Mouse (Mus musculus): ENCODE measurements around the gene Spryd3. TPM values are rescaled to one million over a fixed set of nuclear protein-coding genes. Genes with fewer than 3 reads are reported as not detected.
A peak's percentile ranks its signal among the peaks of the same experiment; 100 is the strongest.

Spryd3 gene
- total RNA-seq, 2 experiments from 2014 or later: 3.2 to 17.9 TPM

- ATAC-seq (replicated peaks; ENCODE audit: poor library complexity): no peak
Measured at GRCm38 (mm10) chr15:102114651-102115260, 21.3 kb downstream of the Spryd3 start.

DNA sequence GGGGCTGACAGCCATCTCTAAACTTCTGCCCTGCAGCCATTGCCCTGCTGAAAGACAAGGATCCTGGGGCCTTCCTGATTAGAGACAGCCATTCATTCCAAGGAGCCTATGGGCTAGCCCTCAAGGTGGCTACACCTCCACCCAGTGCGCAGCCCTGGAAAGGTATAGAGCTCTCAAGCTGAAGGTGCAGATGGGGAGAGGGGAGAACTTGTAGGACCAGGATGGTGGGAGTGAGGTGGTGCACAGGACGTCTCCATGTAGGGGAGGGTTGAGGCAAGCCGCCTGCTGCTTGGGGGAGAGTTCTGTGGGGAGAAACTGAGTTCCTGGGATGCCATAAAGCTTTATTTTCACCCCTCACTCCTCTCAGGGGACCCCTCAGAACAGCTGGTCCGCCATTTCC is 22.4 kb downstream of the Spryd3 start:
- ATAC-seq (replicated peaks; ENCODE audit: poor library complexity): no peak

DNA sequence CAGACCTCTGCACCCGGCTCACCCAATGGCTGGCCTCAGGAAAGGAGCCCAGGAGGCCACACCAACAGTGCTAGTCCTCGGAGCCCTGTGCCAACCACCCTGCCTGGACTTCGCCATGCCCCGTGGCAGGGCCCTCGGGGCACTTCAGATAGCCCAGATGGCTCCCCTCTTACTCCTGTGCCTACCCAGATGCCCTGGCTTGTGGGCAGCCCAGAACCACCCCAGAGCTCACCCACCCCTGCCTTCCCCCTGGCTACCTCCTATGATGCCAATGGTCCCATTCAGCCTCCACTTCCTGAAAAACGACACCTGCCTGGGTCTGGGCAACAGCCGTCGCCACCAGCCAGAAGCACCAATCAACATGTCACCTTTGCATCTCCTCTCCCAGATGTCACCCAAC is 23.2 kb downstream of the Spryd3 start:
- no peak for ATAC-seq (replicated peaks; ENCODE audit: poor library complexity)

DNA sequence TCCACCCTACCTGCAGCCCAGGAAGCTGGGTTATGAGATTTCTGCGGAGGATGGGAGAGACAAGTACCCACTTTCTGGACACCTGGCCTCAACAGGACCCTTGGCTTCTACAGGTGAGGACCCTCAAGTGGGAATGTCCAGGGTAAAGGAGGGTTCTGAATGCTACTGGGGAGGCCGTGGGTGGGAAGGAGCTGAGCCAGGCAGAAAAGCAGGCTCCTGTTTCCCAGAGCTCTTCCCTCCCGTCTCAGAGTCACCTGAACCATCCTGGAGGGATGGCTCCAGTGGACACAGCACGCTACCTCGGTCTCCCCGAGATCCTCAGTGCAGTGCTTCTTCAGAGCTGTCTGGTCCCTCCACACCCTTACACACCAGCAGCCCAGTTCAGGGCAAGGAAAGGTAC is 23.9 kb downstream of the Spryd3 start:
- no peak for ATAC-seq (replicated peaks; ENCODE audit: poor library complexity)

GRCm38 (mm10) chr15:102111495-102111829 is 24.6 kb downstream of the Spryd3 start:
- no peak for ATAC-seq (replicated peaks; ENCODE audit: poor library complexity)

DNA sequence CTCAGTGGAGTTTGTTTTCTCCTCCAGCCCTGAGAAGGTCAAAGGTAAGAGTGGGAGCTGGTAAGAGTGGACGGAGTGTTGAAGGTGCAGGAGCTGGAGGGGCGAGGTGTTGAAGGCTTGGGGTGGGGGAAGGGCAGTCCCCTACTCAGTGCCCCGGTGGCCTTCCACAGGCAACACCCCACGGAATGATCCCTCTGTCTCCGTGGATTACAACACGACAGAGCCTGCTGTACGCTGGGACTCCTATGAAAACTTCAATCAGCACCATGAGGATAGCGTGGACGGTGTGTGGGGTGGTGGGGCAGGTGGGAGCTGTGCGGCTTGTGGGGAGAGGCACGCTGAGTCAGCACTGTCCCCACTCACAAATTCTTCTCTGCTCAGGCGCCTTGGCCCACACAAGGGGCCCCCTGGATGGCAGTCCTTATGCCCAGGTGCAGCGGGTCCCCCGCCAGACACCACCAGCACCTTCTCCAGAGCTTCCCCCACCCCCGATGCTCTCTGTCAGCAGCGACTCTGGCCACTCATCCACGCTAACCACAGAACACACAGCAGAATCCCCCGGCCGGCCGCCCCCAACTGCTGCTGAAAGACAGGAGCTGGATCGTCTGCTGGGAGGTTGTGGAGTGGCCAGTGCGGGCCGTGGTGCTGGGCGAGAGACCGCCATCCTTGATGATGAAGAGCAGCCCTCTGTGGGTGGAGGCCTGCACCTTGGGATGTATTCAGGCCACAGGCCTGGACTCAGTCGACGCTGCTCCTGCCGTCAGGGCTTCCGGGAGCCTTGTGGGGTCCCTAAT is 25.1 kb downstream of the Spryd3 start:
- ATAC-seq (replicated peaks; ENCODE audit: poor library complexity): no peak

- no peak for ATAC-seq (replicated peaks; ENCODE audit: poor library complexity)
Measured at GRCm38 (mm10) chr15:102110271-102110670, 25.8 kb downstream of the Spryd3 start.

DNA sequence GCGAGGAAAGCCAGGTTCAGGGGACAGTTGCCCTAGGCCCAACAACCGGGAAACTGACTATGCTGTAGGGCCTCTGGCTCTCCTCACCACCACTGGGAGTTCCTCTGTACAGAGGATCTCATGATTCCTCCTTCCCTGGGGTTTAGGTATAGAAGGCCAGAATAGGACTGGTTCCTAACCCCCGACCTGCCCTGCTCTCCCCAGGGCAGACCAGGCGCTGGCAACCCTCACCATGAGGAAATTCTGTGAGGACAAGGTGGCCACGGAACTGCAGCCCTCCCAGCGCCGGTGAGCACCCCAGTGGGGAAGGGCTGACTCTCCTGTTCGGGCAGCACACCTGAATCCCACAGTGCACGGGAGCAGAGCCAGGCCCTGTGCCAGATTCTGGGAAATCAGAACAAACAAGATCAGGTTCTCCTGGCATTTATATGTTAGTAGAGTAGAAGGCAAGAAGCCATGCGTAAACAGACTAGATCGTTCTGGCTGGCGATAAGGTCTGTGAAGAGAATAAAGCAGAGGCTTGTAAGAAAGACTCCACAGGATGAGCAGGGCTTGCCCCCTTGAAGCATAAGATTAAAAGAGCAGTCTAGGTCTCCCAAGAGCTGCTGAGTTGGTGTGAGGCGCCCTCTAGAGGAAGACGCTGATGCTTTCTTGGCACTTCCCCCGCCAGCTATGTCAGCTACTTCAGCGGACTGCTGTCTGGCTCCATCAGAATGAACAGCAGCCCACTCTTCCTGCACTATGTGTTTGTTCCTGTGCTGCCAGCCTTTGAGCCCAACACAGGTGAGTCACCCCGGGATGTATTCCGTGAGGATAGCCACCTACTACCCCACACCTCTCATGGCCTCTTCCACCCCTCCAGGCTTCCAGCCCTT is 27.1 kb downstream of the Spryd3 start:
- ATAC-seq (replicated peaks; ENCODE audit: poor library complexity): peak; percentile 64

GRCm38 (mm10) chr15:102107689-102108573 is 28.1 kb downstream of the Spryd3 start:
- peak; percentile 68 for ATAC-seq (replicated peaks; ENCODE audit: poor library complexity)

GRCm38 (mm10) chr15:102106754-102107456 is 29.1 kb downstream of the Spryd3 start:
- ATAC-seq (replicated peaks; ENCODE audit: poor library complexity): 0 out of 2 replicates have a peak, but pooled peaks have one; percentile 12

DNA sequence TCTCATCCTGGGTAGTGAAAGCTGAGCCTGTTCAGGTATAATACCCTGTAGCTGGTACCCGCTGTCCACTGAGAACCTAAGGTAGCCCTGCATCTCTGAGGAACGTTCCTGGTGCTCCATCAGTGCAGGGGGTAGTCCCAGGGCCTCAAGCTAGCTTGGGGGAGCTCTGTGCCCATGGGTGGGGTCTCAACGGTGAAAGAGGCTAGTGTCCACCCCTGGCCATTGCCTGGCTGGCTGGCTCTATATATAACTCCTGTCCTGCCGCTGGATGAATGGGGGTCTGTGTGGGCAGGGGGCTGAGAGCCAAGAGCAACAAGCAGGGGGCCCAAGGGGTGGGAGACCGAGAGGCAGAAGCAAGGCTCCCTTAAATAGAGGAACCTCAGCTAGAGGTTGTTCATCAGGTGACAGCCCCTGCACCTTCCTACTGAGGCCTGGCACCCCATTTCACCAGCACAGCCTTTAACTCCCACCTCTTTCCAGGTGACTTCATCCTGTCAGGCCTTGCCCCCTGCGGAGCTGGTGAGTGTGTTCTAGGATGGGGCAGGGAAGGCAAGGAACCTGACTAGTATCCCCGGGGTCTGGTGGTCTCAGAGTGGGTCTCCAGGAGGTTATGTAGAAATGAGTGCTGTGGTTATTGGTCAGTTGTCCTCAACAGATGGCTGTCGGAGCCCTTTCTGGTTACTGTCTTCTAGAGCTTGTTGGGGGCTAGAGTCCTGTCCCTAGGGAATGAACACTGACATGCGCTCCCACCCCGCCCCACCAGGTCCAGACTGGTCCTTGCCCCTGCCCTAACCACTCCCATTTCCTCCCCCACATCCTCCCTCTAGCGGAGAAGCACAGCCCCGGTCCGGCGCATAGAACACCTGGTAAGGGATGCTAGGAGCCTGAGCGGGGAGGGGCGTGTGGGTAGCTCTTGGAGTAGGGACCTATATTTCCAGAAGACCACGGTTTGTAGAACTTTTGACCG is 30.0 kb downstream of the Spryd3 start:
- no peak for ATAC-seq (replicated peaks; ENCODE audit: poor library complexity)

GRCm38 (mm10) chr15:102105360-102105759 is 30.7 kb downstream of the Spryd3 start:
- no peak; the same call in 1 of the 2 replicates for ATAC-seq (replicated peaks; ENCODE audit: poor library complexity)

- ATAC-seq (replicated peaks; ENCODE audit: poor library complexity): no peak
Measured at GRCm38 (mm10) chr15:102103947-102104555, 32.0 kb downstream of the Spryd3 start.

- ATAC-seq (replicated peaks; ENCODE audit: poor library complexity): no peak
Measured at GRCm38 (mm10) chr15:102103371-102103946, 32.6 kb downstream of the Spryd3 start.

- ATAC-seq (replicated peaks; ENCODE audit: poor library complexity): no peak
Measured at GRCm38 (mm10) chr15:102102548-102103121, 33.4 kb downstream of the Spryd3 start.

DNA sequence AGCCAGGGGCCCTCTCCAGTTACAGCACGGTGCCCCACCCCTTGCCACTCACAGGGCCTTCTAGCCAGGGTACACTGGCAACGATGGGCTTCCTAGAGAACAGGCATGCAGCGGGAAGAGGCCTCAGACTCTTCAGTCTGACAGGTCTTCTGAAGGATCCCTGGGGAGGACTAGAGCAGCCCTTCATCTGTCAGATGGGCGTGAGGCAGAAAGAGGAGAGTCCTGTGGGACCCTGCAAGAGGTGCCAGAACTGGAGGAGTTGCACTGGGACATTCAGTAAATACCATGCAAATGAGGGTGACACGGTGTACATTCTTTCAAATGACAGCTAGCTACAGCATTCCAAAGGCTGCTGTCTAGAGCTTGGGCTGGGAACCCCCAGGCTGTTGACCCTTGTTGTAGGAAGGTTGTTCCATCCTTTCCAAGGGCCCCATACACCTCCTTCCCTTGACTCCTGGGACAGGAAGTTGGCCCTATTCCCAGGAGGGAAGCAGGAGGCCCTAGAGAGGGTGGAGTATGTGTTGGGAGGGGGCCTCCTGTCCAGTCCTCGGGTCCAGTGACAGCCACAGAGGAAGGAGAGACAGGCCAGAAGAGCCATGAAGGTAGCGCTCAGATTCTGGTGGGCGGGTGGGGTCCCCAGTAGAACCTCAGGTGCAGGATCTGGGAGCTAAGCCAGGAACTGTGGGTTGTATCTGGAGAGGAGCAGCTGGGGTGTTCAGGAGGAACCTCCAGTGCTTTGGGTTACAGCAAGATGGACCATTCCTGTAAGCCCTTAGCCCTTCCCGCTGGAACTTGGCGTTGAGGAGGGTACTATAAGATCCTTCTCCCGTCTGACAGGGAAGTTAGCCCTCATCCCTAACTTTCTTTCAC is 34.1 kb downstream of the Spryd3 start:
- ATAC-seq (replicated peaks; ENCODE audit: poor library complexity): no peak

All from megakaryocyte progenitor cell, adult 5-6 weeks (primary cell).